Mouse (Mus musculus): ENCODE data around the gene Rfc5.
"Not testable (repeated sequence)": the region's sequence is repeated elsewhere in the genome, so short reads cannot be mapped to it uniquely, and the experiment has no call there.

Gene Rfc5

DNA sequence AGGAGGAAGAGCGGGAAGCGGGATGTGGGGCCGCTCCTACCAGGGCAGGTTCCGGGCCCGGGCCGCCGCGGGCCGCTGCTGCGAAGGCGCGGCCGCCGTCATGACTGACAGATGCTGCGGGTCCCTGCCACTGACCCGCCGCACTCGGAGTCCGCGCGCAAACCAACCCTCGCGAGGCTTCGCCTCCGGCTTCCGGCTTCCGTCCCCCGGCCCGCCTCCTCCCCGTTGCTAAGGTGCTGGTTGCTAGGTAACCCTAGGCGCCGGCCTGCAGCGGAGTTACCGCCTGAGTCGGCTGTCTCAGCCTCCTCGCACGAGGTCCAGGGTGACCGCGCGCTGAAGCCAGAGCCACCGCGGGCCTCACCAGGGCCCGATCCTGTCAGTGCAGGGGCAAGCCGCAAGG, at the start of gene Rfc5:
Gene Rfc5 (minus strand): TSS at position 171 of the 400 bp plus-strand sequence.
- peak; percentile 93 for DNase-seq (ENCODE audit: low read depth)

GRCm38 (mm10) chr5:117433501-117433900, 44.7 kb upstream of the Rfc5 start:
- not testable (repeated sequence) for DNase-seq (ENCODE audit: low read depth)

GRCm38 (mm10) chr5:117417442-117417841, 28.6 kb upstream of the Rfc5 start:
- no peak for DNase-seq (ENCODE audit: low read depth)

- DNase-seq (ENCODE audit: low read depth) = no peak
Observed at GRCm38 (mm10) chr5:117415011-117415912, 26.4 kb upstream of the Rfc5 start.

DNA sequence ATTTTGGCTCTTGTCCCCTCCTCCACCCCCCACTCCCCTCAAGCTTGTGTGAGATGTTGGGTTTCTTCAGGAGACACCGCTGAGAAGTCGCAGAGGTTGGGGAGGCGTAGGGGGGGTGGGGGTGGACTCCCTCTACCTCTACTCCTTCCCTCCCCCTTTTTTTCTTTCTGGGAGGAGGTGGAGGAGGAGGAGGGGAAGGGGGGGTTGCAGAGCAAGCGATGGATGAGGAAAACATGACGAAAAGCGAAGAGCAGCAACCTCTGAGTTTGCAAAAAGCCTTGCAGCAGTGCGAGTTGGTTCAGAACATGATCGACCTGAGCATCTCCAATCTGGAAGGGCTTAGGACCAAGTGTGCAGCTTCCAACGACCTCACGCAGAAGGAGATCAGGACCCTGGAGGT, 25.8 kb upstream of the Rfc5 start:
- no peak for DNase-seq (ENCODE audit: low read depth)

- DNase-seq (ENCODE audit: low read depth) = no peak
Observed at GRCm38 (mm10) chr5:117413507-117414501, 25.0 kb upstream of the Rfc5 start, which contains the start of gene Ksr2. TSS of gene Ksr2 (plus strand) at chr5:117414000.

DNA sequence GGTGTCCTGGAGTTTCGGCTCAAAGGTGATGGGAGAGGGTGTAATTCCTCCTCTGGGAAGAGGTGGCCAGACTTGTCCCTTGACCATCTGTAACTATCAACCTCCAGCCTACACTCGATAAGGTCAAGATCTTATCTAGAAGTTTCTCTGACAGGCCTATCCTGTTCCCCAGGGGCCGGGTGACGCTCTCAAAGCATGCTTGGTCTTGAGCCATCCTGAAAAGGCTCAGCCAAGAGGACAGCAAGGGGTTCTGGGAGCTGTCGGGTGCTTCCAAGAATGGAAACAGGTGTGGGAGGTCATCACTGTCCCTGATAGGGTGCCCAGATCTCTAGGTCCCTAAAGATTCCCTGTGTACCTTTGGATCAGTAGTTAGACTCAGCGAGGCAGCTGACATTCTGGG, 20.5 kb upstream of the Rfc5 start:
- no peak for DNase-seq (ENCODE audit: low read depth)

DNA sequence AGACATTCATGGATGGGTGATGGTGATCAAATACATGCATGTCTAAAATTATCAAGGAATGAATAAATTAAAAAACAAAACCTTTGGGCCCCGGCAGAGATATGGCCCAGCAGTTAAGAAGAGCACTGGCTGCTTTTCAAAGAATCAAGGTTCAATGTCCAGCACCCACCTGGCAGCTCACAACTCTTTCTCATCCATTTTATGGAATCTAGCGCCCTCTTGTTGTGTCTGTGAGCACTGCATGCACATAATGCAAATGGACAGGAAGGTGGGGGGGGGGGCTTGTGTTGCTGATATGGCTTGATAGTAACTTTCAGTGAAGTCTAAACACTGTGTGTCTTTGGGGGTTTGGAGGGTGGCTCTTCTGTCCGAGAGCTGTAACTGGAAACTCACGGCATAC, 19.4 kb upstream of the Rfc5 start:
- no peak for DNase-seq (ENCODE audit: low read depth)

- not testable (repeated sequence) for DNase-seq (ENCODE audit: low read depth)
Observed at GRCm38 (mm10) chr5:117404671-117405070, 15.8 kb upstream of the Rfc5 start.

DNA sequence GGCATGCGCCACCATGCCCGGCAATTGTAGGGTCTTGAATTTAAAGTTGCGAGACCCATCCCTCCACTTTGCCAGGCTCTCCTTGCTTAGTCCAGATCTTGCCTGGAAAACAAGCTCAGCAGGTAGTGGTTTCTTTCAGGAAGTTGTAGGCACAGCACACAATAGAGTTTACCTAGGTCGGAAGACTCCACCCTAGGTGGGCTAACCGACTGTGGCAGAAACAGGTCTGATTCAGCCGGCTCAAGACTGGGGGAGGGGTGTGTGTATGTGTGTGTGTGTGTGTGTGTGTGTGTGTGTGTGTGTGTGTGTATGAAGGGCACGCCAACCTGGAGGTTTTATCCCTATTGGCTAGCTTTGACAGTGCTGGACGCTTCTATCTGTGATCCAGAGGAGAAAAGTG, 14.8 kb upstream of the Rfc5 start:
- no peak for DNase-seq (ENCODE audit: low read depth)

GRCm38 (mm10) chr5:117399281-117399680, 10.4 kb upstream of the Rfc5 start:
- DNase-seq (ENCODE audit: low read depth) = no peak

- no peak for DNase-seq (ENCODE audit: low read depth)
Observed at GRCm38 (mm10) chr5:117398007-117398550, 9.2 kb upstream of the Rfc5 start.

- no peak for DNase-seq (ENCODE audit: low read depth)
Observed at GRCm38 (mm10) chr5:117397371-117397770, 8.5 kb upstream of the Rfc5 start.

- DNase-seq (ENCODE audit: low read depth) = no peak
Observed at GRCm38 (mm10) chr5:117396596-117397014, 7.8 kb upstream of the Rfc5 start.

- DNase-seq (ENCODE audit: low read depth) = no peak
Observed at GRCm38 (mm10) chr5:117395834-117396233, 7.0 kb upstream of the Rfc5 start.

- no peak for DNase-seq (ENCODE audit: low read depth)
Observed at GRCm38 (mm10) chr5:117390895-117391294, 2.0 kb upstream of the Rfc5 start.

DNA sequence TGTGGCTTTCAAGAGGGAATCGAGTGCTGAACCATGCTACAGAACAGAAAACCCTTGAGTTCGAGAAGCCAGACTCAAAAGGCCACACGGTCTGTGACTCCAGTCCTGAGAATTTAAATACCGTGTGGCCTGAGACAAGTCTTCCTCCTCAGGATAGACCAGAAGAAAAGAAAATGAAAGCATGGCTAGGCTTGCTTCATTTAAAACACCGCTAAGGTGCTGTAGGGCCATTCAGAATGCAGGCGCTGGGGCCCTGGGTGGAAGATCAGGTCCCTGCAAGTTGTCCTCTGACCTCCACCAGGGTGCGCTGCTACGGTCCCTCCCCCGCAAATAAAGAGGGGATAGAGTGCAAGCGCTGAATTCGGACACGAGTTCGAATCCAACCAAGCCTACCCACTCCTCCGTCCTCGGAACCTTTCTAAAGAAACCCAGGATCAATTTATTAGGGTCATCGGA, 523 bp downstream of the Rfc5 start:
- peak; percentile 58 for DNase-seq (ENCODE audit: low read depth)

DNA sequence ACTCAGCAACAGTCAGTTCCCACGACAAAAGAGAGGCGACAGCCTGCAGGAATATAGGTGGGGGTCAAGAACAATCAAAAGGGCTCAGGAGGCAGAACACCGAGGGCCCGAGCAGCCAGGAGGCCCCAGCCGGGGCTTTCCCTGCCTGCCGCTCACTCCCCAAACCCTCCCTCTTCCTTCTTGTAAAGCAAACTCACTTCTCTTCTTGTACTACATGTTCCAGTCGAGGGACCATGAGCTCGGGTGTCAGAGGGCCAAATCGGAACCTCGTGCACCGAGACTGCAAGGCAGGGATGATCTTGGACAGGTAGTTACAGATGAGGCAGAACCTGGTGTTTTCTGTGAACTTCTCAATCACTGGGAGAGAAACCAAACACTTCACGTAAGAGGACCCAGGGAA, 5.6 kb downstream of the Rfc5 start:
- DNase-seq (ENCODE audit: low read depth) = no peak

GRCm38 (mm10) chr5:117381785-117382184, 7.1 kb downstream of the Rfc5 start:
- no peak for DNase-seq (ENCODE audit: low read depth)

DNA sequence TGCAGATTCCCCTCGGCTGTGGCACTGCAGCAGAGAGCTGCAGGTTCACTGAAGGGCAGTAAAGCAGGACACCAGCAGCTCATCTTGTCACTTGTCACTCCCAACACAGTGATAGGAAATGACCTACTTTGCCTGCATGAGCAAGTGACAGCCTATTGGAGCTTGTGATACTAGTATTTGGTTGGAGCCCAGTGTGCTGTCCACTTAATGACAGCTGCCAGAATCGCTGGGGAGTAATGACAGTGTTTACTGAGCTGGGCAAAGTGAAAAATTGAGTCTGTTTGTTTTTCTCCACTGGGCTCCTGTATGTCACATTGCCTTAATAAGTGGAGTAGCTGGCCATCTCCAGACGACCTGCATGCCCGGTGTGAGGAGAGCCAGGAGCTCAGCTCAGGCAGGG, 8.6 kb downstream of the Rfc5 start:
- DNase-seq (ENCODE audit: low read depth) = no peak

DNA sequence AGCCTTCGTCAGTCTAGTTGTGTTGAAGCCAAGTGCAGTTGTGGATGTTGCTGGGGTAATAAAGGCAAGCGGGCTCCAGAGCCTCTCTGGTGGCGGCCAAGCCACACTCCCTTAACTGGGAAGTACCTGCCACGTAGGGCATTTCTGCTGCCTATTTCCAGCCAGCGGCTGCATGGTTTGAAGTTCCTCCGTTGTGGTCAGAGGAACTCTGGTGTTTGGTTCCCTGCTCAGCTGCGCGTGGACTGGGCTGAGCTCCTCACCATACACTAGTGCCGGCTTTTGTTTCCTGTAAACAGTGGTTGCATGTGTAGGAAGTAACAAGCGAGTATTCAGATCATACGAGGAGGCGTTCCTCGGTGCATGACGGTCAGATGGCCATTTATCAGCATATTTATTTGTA, 11.1 kb downstream of the Rfc5 start:
- DNase-seq (ENCODE audit: low read depth) = not testable (repeated sequence)

GRCm38 (mm10) chr5:117376331-117376761, 12.5 kb downstream of the Rfc5 start:
- no peak for DNase-seq (ENCODE audit: low read depth)
